Mouse (Mus musculus) c-Kit-positive CD71-positive TER-119-positive erythroid progenitor cells, embryonic 14.5 days (primary cell): ENCODE data around the gene Wwc2.

Experiments
- DNase-seq: peaks from one replicate; pipeline ENCODE4 v3.0.0-alpha.2; 2013; ENCODE audit warnings: low spot score

The Wwc2 gene

GRCm38 (mm10) chr8:47786323-47786722 is 204.4 kb downstream of the Wwc2 start:
- DNase-seq, result no peak

- DNase-seq, result no peak
Observed at GRCm38 (mm10) chr8:47784436-47784835, 206.3 kb downstream of the Wwc2 start.

- no peak for DNase-seq
Observed at GRCm38 (mm10) chr8:47783944-47784343, 206.8 kb downstream of the Wwc2 start.

GRCm38 (mm10) chr8:47783544-47783943 is 207.2 kb downstream of the Wwc2 start:
- DNase-seq, result no peak

GRCm38 (mm10) chr8:47781881-47782280 is 208.8 kb downstream of the Wwc2 start:
- DNase-seq, result no peak

GRCm38 (mm10) chr8:47779589-47779988 is 211.1 kb downstream of the Wwc2 start:
- no peak for DNase-seq

GRCm38 (mm10) chr8:47777415-47777814 is 213.3 kb downstream of the Wwc2 start:
- no peak for DNase-seq
